12 mouse cellular contexts compared by ENCODE assay signal in genomic region chr5:75921730-75922387, GRCm38 (mm10). TPM values are rescaled to one million over a fixed set of nuclear protein-coding genes. Genes with fewer than 3 reads are reported as not detected.
DNase-seq lines count a peak whose midpoint lies in the region; ATAC-seq and TF ChIP-seq lines count a peak whose summit lies in the region.
"Had no signal": no experiment of that assay in that cellular context is flagged by ENCODE, and none has a peak within 500 bp of the region (broad histone marks: within the 10 kb centered on the region; RNA-seq: fewer than 3 reads in every experiment).

No protein-coding gene starts in this region.

- ATAC-seq in kidney, embryonic 15.5 days (replicated peaks; ENCODE audit: low FRiP score), result peak; percentile 56

- H3K79me2 ChIP-seq in heart, adult 2 months (replicated peaks; ENCODE audit: control insufficient read depth, insufficient read depth, low read length), result no peaks in the 10 kb centered on the region

- no peaks in the 10 kb centered on the region for H3K9me3 ChIP-seq in kidney, embryonic 15.5 days (replicated peaks)
- H3K9me3 ChIP-seq: liver, embryonic 13.5 days had no signal

- peaks cover 2% of the 10 kb centered on the region for H3K36me3 ChIP-seq in heart, adult 2 months (ENCODE audit: control insufficient read depth, insufficient read depth, low read length)
- H3K36me3 ChIP-seq in kidney, embryonic 15.5 days, result no peaks in the 10 kb centered on the region
- H3K36me3 ChIP-seq: liver, embryonic 13.5 days had no signal

- intact Hi-C loops in heart, adult 2 months (cut with DNase I), result loop anchor here (2.0 kb wide), 1 partner anchor 23 kb away; no protein-coding TSS in a partner anchor
- intact Hi-C loops in heart, postnatal 14 days (cut with DNase I), result no loop called here

- H3K27me3 ChIP-seq in heart, adult 2 months (ENCODE audit: control insufficient read depth, insufficient read depth, low read length), result no peaks in the 10 kb centered on the region
- H3K27me3 ChIP-seq in kidney, embryonic 15.5 days, result no peaks in the 10 kb centered on the region
- H3K27me3 ChIP-seq: liver, embryonic 13.5 days had no signal

- no peak overlapping the region for H3K4me3 ChIP-seq in heart, adult 2 months
- no peak overlapping the region for H3K4me3 ChIP-seq in kidney, embryonic 15.5 days (replicated peaks)
- H3K4me3 ChIP-seq: liver, embryonic 13.5 days had no signal

- no peak for TF ChIP-seq POLR2A in heart, adult 2 months (IDR thresholded peaks at IDR 0.05; ENCODE audit: insufficient read depth, low read depth, low read length)

- TF ChIP-seq EP300 in heart, adult 2 months (IDR thresholded peaks at IDR 0.05; ENCODE audit: insufficient read depth, low read depth, low read length), result no peak

- peaks cover 7% of the 10 kb centered on the region for H3K4me1 ChIP-seq in heart, adult 2 months (ENCODE audit: control insufficient read depth, insufficient read depth, low read length)
- H3K4me1 ChIP-seq in kidney, embryonic 15.5 days, result peaks cover 21% of the 10 kb centered on the region
- H3K4me1 ChIP-seq: liver, embryonic 13.5 days had no signal

- WGBS in heart, adult 2 months, result 44% methylated on average over 12 of the region's 12 CpGs
- 25% methylated on average over 12 of the region's 12 CpGs for WGBS in kidney, embryonic 15.5 days

- TF ChIP-seq CTCF in heart, adult 2 months (IDR thresholded peaks at IDR 0.05), result no peak

- H3K27ac ChIP-seq in heart, adult 2 months, result peak overlapping the region; percentile 77
- peak overlapping the region; percentile 73 for H3K27ac ChIP-seq in kidney, embryonic 15.5 days
- H3K27ac ChIP-seq: liver, embryonic 13.5 days had no signal

- DNase-seq in heart, adult 2 months, result no peak
- DNase-seq in heart, postnatal 14 days, result no peak
- no peak for DNase-seq in kidney, adult 9 months
- DNase-seq in MN1 (ENCODE audit: low spot score), result peak; percentile 59
- peak; percentile 41 for DNase-seq in kidney, postnatal 10 days
- no peak for DNase-seq in left cerebral cortex, adult 11 months (ENCODE audit: low spot score)
- no peak for DNase-seq in cerebellum, adult 8-10 months
- DNase-seq: cerebellum, adult 11 months; liver, embryonic 13.5 days; thymus, postnatal 36 days had no signal

- H3K9ac ChIP-seq in heart, adult 2 months (ENCODE audit: low read depth, low read length), result no peak overlapping the region
- H3K9ac ChIP-seq in kidney, embryonic 15.5 days, result no peak overlapping the region
- H3K9ac ChIP-seq: liver, embryonic 13.5 days had no signal

- no peak overlapping the region for H3K4me2 ChIP-seq in kidney, embryonic 15.5 days
- H3K4me2 ChIP-seq: liver, embryonic 13.5 days had no signal

RNA-seq across cellular contexts. Expression of gene Kdr, which starts 56.4 kb away (rescaled TPM):
- 10 to 100 TPM; 70.7 to 78.2 TPM for total RNA-seq in heart, adult 2 months (2021)
- 38.3 and 73.9 TPM in 2 replicates for polyA plus RNA-seq in heart, adult 2 months (2012; rRNA removed)
- total RNA-seq in heart, postnatal 14 days (2021), result 100 to 1,000 TPM in 1 of 2 experiments, 10 to 100 TPM in 1; 89.7 to 101 TPM
- 37.8 and 41.7 TPM in 2 replicates for polyA plus RNA-seq in kidney, embryonic 15.5 days (2015; fragmentation: Nextera tagmentation; extraction: Ambion mirVana)
- total RNA-seq: MEL had no signal

Comparison
In these comparisons a context has a peak if more than half of its experiments do, and no peak if none do; other contexts are left out.
1. DNase-seq: peak in MN1 (single experiment) and kidney, postnatal 10 days (single experiment); none in heart, adult 2 months (0 of 2), heart, postnatal 14 days (0 of 2), kidney, adult 9 months (single experiment), left cerebral cortex, adult 11 months (single experiment) and cerebellum, adult 8-10 months (single experiment).